Mouse (Mus musculus) olfactory bulb, adult 2 months (tissue): ENCODE results near the gene Grn.

Experiments
- CTCF ChIP-seq: fragments of 200-500 bp; IDR thresholded peaks from 2 replicates; pipeline ENCODE4 v1.5.1; 2012; ENCODE audit warnings: low read depth, mild to moderate bottlenecking, low read length, moderate library complexity; ENCODE audit not compliant: insufficient read depth
- POLR2A ChIP-seq: fragments of 200-500 bp; IDR thresholded peaks from 2 replicates; pipeline ENCODE4 v1.6.1; 2012; ENCODE audit warnings: mild to moderate bottlenecking, low read depth, low read length, moderate library complexity; ENCODE audit not compliant: insufficient read depth

DNA sequence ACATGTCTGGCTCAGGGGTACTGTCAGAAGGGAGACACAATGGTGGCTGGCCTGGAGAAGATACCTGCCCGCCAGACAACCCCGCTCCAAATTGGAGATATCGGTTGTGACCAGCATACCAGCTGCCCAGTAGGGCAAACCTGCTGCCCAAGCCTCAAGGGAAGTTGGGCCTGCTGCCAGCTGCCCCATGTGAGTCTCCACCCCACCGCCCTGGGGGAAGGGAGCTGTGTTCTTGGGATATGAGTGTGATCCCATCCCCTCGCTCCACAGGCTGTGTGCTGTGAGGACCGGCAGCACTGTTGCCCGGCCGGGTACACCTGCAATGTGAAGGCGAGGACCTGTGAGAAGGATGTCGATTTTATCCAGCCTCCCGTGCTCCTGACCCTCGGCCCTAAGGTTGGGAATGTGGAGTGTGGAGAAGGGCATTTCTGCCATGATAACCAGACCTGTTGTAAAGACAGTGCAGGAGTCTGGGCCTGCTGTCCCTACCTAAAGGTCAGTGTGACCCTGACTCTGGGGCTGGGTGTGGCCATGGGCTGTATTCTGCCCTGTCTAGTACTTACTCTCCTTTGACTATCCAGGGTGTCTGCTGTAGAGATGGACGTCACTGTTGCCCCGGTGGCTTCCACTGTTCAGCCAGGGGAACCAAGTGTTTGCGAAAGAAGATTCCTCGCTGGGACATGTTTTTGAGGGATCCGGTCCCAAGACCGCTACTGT lies 5.8 kb downstream of the Grn start:
- TF ChIP-seq POLR2A: no peak
- TF ChIP-seq CTCF: no peak
